Mouse (Mus musculus) right cerebral cortex, postnatal 36 days (tissue): ENCODE measurements at regions not wholly inside any gene's neighbourhood (a gene's known extent, or its start where the extent isn't known, plus 50 kb on each side); places are given as distances from the start of the nearest gene placed in this dataset.
A peak's percentile ranks its signal among the peaks of the same experiment; 100 is the strongest.
"Not testable (repeated sequence)": the region's sequence is repeated elsewhere in the genome, so short reads cannot be mapped to it uniquely, and the experiment has no call there.

Source experiments
- DNase-seq, 2 experiments: peaks; one replicate each; pipeline ENCODE4 v3.0.0; 2022; ENCODE audit warnings: low spot score in 2 of 2, mixed read lengths in 1 of 2

GRCm38 (mm10) chr5:10550115-10550514, 303.8 kb upstream of the Gm5152 start:
- DNase-seq: not testable (repeated sequence)

- DNase-seq: peak; percentile 51 to 86
Observed at GRCm38 (mm10) chr5:10562321-10562720, 316.0 kb upstream of the Gm5152 start.

- no peak for DNase-seq
Observed at GRCm38 (mm10) chr5:10592392-10592791, 346.1 kb upstream of the Gm5152 start.

- DNase-seq: no peak
Observed at GRCm38 (mm10) chr5:10600774-10601173, 346.8 kb upstream of the Gm8871 start.

- DNase-seq: no peak
Observed at GRCm38 (mm10) chr5:10633176-10633575, 314.4 kb upstream of the Gm8871 start.

GRCm38 (mm10) chr5:10648075-10648474, 299.5 kb upstream of the Gm8871 start:
- no peak for DNase-seq

- no peak for DNase-seq
Observed at GRCm38 (mm10) chr5:10663301-10663700, 284.3 kb upstream of the Gm8871 start.

- DNase-seq: no peak
Observed at GRCm38 (mm10) chr5:10674199-10674598, 273.4 kb upstream of the Gm8871 start.

- no peak for DNase-seq
Observed at GRCm38 (mm10) chr5:10685519-10685918, 262.1 kb upstream of the Gm8871 start.

GRCm38 (mm10) chr5:10727056-10727455, 220.5 kb upstream of the Gm8871 start:
- DNase-seq: no peak

- no peak for DNase-seq
Observed at GRCm38 (mm10) chr5:10749546-10749945, 198.1 kb upstream of the Gm8871 start.

- no peak for DNase-seq
Observed at GRCm38 (mm10) chr5:10767469-10767868, 180.1 kb upstream of the Gm8871 start.
